Mouse (Mus musculus) forebrain, embryonic 11.5 days (tissue): ENCODE data around the gene Platr17. TPM values are rescaled to one million over a fixed set of nuclear protein-coding genes. Genes with fewer than 3 reads are reported as not detected.

Experiments
- ATAC-seq: fragments of 200-750 bp; cut with Nextera tagmentation; replicated peaks from 2 replicates; pipeline ENCODE4 v1.8.0; 2017; ENCODE audit warnings: moderate TSS enrichment; ENCODE audit not compliant: low FRiP score
- DNase-seq: peaks from one replicate; pipeline ENCODE4 v3.0.0-alpha.2; 2017; ENCODE audit warnings: low spot score
- H3K27ac ChIP-seq: fragments of 300-500 bp; sonication (generic); 2 replicates; pipeline ENCODE4 v1.5.1; 2014; ENCODE audit warnings: low read depth, low read length
- H3K27me3 ChIP-seq: fragments of 300-500 bp; sonication (generic); 2 replicates; pipeline ENCODE4 v1.6.1; 2014; ENCODE audit warnings: mild to moderate bottlenecking, low read length, mixed read lengths; ENCODE audit not compliant: control insufficient read depth, insufficient read depth
- H3K36me3 ChIP-seq: fragments of 300-500 bp; sonication (generic); 2 replicates; pipeline ENCODE4 v1.6.1; 2014; ENCODE audit warnings: mild to moderate bottlenecking, low read length, moderate library complexity, mixed read lengths; ENCODE audit not compliant: control insufficient read depth, insufficient read depth
- H3K4me1 ChIP-seq: fragments of 300-500 bp; sonication (generic); replicated peaks from 2 replicates; pipeline ENCODE4 v1.6.1; 2014; ENCODE audit warnings: low read length, mixed read lengths; ENCODE audit not compliant: control insufficient read depth, insufficient read depth
- H3K4me2 ChIP-seq: fragments of 300-500 bp; sonication (generic); 2 replicates; pipeline ENCODE4 v1.6.1; 2014; ENCODE audit warnings: low read depth, mild to moderate bottlenecking, low read length, moderate library complexity, mixed read lengths; ENCODE audit not compliant: severe bottlenecking
- H3K4me3 ChIP-seq: fragments of 300-500 bp; sonication (generic); 2 replicates; pipeline ENCODE4 v1.5.1; 2014; ENCODE audit warnings: low read depth, low read length
- H3K9ac ChIP-seq: fragments of 300-500 bp; sonication (generic); 2 replicates; pipeline ENCODE4 v1.6.1; 2014; ENCODE audit warnings: low read length
- H3K9me3 ChIP-seq: fragments of 300-500 bp; sonication (generic); 2 replicates; pipeline ENCODE4 v1.6.1; 2016; ENCODE audit warnings: low read length, mixed read lengths; ENCODE audit not compliant: control insufficient read depth
- WGBS: fragments of 180-500 bp; shearing (Covaris S2); extraction: QIAGEN DNeasy Blood & Tissue Kit; methylation state at CpG from one replicate; pipeline ENCODE4 v1.1.7; 2014; 5-methylcytosine and 5-hydroxymethylcytosine counted together
- polyA plus RNA-seq: library from polyadenylated mRNA; unstranded; fragments of >200 nt; fragmentation: Nextera tagmentation; extraction: Ambion mirVana; gene quantifications from 2 replicates; pipeline ENCODE4 v1.2.1, GENCODE M21; 2014

The Platr17 gene
- polyA plus RNA-seq, 1 experiment from 2014 or later, result 0.24 TPM

DNA sequence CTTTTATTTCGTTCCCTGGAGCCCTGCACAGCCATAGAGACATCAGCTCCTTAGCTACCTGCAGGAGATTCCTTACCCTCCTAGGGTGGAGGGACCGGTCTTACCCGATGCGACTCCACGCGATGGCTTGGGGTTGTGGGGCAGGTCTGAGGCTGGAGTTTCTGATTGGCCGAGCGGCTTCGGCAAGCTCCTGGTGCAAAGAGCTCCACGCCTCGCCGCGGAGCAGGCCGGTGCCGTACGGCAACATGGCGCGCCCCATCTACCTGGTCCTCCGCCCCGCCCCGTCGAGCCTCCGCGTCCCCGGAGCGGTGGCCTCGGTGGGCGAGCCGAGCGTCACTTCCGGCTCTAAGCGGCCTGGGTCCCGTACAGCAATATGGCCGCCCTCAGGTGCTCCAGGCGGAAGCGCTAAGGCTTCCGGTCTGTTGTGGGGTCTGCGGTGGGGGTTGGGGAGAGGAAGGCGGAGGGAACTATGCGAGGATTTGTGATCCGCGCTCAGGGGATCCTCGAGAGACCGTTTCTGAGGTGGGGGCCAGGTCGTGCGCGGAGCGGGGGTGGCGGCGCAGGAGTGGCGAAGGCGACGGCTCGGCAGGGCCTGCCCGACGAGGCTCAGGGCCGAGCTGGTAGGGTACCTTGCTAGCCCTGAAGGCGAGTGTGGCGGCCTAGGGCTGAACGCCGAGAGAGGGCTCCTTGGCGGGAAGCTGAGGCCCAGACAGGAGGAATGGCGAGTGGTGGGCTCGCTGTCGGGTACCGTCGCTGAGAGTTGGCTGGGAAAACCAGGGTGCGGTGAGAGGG is 4.3 kb downstream of the Platr17 start, which contains the start of gene Daxx:
Gene Daxx, plus strand, starts transcription at position 338 of the 792 bp plus-strand sequence.
- Histone ChIP-seq H3K9ac (peak within 1 kb of the TSS; percentile 87), H3K4me1 (peaks cover 8% of the 10 kb centered on the region), H3K4me3 (peak within 1 kb of the TSS; percentile 86), H3K4me2 (peak within 1 kb of the TSS; percentile 98), H3K9me3 (no peaks in the 10 kb centered on the region), H3K27ac (peak within 1 kb of the TSS; percentile 79), H3K36me3 (peaks cover 14% of the 10 kb centered on the region), H3K27me3 (no peaks in the 10 kb centered on the region)
- under 1% methylated on average over 68 of the region's 68 CpGs for WGBS
- DNase-seq (peak; percentile 99), ATAC-seq (peak; percentile 97)

DNA sequence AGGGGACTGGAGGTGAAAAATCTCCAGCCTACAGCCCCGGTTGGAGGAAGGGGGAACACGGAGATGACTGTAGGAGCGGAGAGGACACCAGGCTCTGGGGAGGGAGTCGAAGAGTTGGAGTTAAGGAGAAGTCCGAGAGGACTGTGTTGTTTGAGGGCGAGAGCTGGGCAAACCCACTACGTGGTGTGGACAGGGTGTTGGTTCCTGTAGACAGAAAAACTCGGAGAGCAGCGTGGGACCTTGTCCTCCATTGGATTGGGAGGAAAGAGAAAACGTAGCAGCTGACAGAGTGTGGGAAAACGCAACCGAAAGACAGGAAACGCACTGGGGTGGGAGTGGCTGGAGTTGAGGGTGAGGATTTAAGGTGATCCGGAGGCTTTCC is 4.9 kb downstream of the Platr17 start:
- 2% methylated on average over 14 of the region's 14 CpGs for WGBS
- Histone ChIP-seq H3K36me3 (peaks cover 14% of the 10 kb centered on the region), H3K27ac (peak overlapping the region; percentile 64; the same call in 1 of the 2 replicates), H3K9me3 (no peaks in the 10 kb centered on the region), H3K4me1 (peaks cover 8% of the 10 kb centered on the region), H3K9ac (peak overlapping the region; percentile 87), H3K4me2 (peak overlapping the region; percentile 98), H3K27me3 (no peaks in the 10 kb centered on the region), H3K4me3 (peak overlapping the region; percentile 86)
- DNase-seq (no peak), ATAC-seq (0 out of 2 replicates have a peak, but pooled peaks have one; percentile 4)

DNA sequence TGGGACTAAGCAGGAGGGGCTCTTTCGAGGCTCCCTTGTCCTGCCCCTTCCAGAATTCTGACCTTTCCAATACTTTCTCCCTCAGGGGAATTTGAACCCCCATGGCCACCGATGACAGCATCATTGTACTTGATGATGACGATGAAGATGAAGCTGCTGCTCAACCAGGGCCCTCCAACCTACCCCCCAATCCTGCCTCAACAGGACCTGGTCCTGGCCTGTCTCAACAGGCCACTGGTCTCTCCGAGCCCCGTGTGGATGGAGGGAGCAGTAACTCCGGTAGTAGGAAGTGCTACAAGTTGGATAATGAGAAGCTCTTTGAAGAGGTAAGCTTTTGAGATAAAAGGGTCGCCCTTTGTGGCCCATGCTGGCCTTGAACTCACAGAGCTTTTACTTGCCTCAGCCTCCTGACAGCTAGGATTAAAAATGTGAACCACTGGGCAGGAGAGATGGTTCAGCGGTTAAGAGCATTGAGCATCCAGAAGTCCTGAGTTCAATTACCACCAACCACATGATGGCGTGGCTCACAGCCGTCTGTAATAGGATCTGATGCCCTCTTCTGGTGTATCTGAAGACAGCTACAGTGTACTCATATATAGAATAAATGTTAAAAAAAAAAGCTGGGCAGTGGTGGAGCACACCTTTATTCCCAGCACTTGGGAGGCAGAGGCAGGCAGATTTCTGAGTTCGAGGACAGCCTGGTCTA is 5.6 kb downstream of the Platr17 start:
- H3K4me3 ChIP-seq, result peak overlapping the region; percentile 86
- no peaks in the 10 kb centered on the region for H3K27me3 ChIP-seq
- WGBS, result 56% methylated on average over 11 of the region's 11 CpGs
- no peak for DNase-seq
- no peak overlapping the region for H3K27ac ChIP-seq
- ATAC-seq, result no peak
- H3K9ac ChIP-seq, result peak overlapping the region; percentile 87
- no peaks in the 10 kb centered on the region for H3K9me3 ChIP-seq
- H3K4me1 ChIP-seq, result peaks cover 10% of the 10 kb centered on the region
- H3K4me2 ChIP-seq, result peak overlapping the region; percentile 98
- peaks cover 14% of the 10 kb centered on the region for H3K36me3 ChIP-seq

GRCm38 (mm10) chr17:33911052-33911812 is 6.3 kb downstream of the Platr17 start:
- Histone ChIP-seq H3K27me3 (no peaks in the 10 kb centered on the region), H3K27ac (no peak overlapping the region), H3K9me3 (no peaks in the 10 kb centered on the region), H3K36me3 (peaks cover 14% of the 10 kb centered on the region), H3K9ac (no peak overlapping the region), H3K4me2 (no peak overlapping the region), H3K4me3 (no peak overlapping the region), H3K4me1 (peaks cover 10% of the 10 kb centered on the region)
- DNase-seq (no peak), ATAC-seq (no peak)
- WGBS, result 93% methylated on average over 31 of the region's 31 CpGs

- Histone ChIP-seq H3K4me3 (no peak overlapping the region), H3K27me3 (no peaks in the 10 kb centered on the region), H3K9me3 (no peaks in the 10 kb centered on the region), H3K4me2 (no peak overlapping the region), H3K27ac (no peak overlapping the region), H3K9ac (no peak overlapping the region), H3K36me3 (peaks cover 14% of the 10 kb centered on the region), H3K4me1 (peaks cover 12% of the 10 kb centered on the region)
- WGBS, result 93% methylated on average over 28 of the region's 28 CpGs
- ATAC-seq (no peak), DNase-seq (no peak)
Measured at GRCm38 (mm10) chr17:33911813-33912414, 7.0 kb downstream of the Platr17 start.

DNA sequence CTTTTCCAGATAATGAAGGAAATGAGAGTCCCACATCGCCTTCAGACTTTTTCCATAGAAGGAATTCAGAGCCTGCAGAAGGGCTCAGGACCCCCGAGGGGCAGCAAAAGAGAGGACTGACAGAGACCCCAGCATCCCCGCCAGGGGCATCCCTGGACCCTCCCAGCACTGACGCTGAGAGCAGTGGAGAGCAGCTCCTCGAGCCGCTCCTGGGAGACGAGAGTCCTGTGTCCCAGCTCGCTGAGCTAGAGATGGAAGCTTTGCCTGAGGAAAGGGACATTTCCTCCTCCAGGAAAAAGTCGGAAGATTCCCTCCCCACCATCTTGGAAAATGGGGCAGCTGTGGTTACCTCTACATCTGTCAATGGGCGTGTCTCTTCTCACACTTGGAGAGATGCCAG is 8.3 kb downstream of the Platr17 start:
- no peaks in the 10 kb centered on the region for H3K27me3 ChIP-seq
- no peak overlapping the region for H3K4me3 ChIP-seq
- DNase-seq (no peak), ATAC-seq (no peak)
- 90% methylated on average over 10 of the region's 10 CpGs for WGBS
- peaks cover 14% of the 10 kb centered on the region for H3K36me3 ChIP-seq
- H3K27ac ChIP-seq, result no peak overlapping the region
- H3K9ac ChIP-seq, result no peak overlapping the region
- peaks cover 14% of the 10 kb centered on the region for H3K4me1 ChIP-seq
- no peaks in the 10 kb centered on the region for H3K9me3 ChIP-seq
- H3K4me2 ChIP-seq, result no peak overlapping the region

GRCm38 (mm10) chr17:33913905-33914304 is 9.0 kb downstream of the Platr17 start:
- no peak for DNase-seq
- H3K4me3 ChIP-seq, result no peak overlapping the region

DNA sequence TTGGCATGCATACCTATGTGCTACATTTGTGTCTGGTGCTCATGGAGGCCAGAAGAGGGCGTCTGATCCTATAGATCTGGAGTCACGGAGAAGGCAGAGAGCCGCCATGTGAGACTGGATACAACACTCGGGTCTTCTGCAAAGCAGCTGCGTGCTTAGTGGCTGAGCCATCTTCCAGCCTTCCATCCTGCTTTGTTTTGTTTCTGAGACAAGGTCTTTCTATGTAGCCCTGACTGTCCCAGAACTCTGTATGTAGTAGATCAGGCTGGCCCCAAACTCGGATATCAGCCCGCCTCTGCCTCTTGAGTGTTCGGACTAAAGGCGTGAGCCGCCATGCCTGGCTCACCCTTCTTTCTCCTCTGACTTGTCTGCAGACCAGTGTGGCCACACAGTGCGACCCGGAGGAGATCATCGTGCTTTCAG is 10.0 kb downstream of the Platr17 start:
- Histone ChIP-seq H3K9ac (no peak overlapping the region), H3K27me3 (no peaks in the 10 kb centered on the region), H3K36me3 (peaks cover 14% of the 10 kb centered on the region), H3K4me3 (no peak overlapping the region; the same call in 1 of the 2 replicates), H3K27ac (no peak overlapping the region), H3K9me3 (no peaks in the 10 kb centered on the region), H3K4me1 (peaks cover 23% of the 10 kb centered on the region), H3K4me2 (peak overlapping the region; percentile 62)
- 70% methylated on average over 13 of the region's 13 CpGs for WGBS
- no peak for ATAC-seq
- no peak for DNase-seq

More at GRCm38 (mm10) chr17:33913905-33914304, 9.0 kb downstream of the Platr17 start:
- peaks cover 16% of the 10 kb centered on the region for H3K4me1 ChIP-seq
- ATAC-seq, result no peak
- H3K4me2 ChIP-seq, result no peak overlapping the region
- 95% methylated on average over 8 of the region's 8 CpGs for WGBS
- no peaks in the 10 kb centered on the region for H3K9me3 ChIP-seq
- no peak overlapping the region for H3K9ac ChIP-seq
- H3K36me3 ChIP-seq, result peaks cover 14% of the 10 kb centered on the region
- H3K27ac ChIP-seq, result no peak overlapping the region
- H3K27me3 ChIP-seq, result no peaks in the 10 kb centered on the region
